Mouse (Mus musculus) lung, embryonic 15.5 days (tissue): ENCODE measurements around the gene Gipc2. TPM values are rescaled to one million over a fixed set of nuclear protein-coding genes. Genes with fewer than 3 reads are reported as not detected.

Source experiments
- ATAC-seq: fragments of 200-750 bp; cut with Nextera tagmentation; 2 replicates; pipeline ENCODE4 v1.8.0; 2017; ENCODE audit warnings: moderate number of reproducible peaks, borderline replicate concordance; ENCODE audit not compliant: low FRiP score, low TSS enrichment; ENCODE audit errors: extremely low read depth
- H3K27ac ChIP-seq: fragments of 300-500 bp; sonication (generic); 2 replicates; pipeline ENCODE4 v1.5.1; 2015; ENCODE audit warnings: moderate library complexity, mild to moderate bottlenecking, inconsistent platforms
- H3K27me3 ChIP-seq: fragments of 300-500 bp; sonication (generic); 2 replicates; pipeline ENCODE4 v1.6.1; 2015; ENCODE audit warnings: inconsistent platforms
- H3K36me3 ChIP-seq: fragments of 300-500 bp; sonication (generic); 2 replicates; pipeline ENCODE4 v1.6.1; 2015; ENCODE audit warnings: inconsistent platforms
- H3K4me1 ChIP-seq: fragments of 300-500 bp; sonication (generic); 2 replicates; pipeline ENCODE4 v1.6.1; 2015; ENCODE audit warnings: inconsistent platforms
- H3K4me2 ChIP-seq: fragments of 300-500 bp; sonication (generic); 2 replicates; pipeline ENCODE4 v1.6.1; 2015; ENCODE audit warnings: inconsistent platforms, mild to moderate bottlenecking, moderate library complexity
- H3K4me3 ChIP-seq: fragments of 300-500 bp; sonication (generic); 2 replicates; pipeline ENCODE4 v1.5.1; 2015; ENCODE audit warnings: mild to moderate bottlenecking, inconsistent platforms
- H3K9ac ChIP-seq: fragments of 300-500 bp; sonication (generic); 2 replicates; pipeline ENCODE4 v1.6.1; 2015; ENCODE audit warnings: inconsistent platforms
- H3K9me3 ChIP-seq: fragments of 300-500 bp; sonication (generic); 2 replicates; pipeline ENCODE4 v1.6.1; 2016; ENCODE audit warnings: inconsistent platforms
- WGBS: fragments of 180-500 bp; shearing (Covaris S2); methylation state at CpG from one replicate; pipeline ENCODE4 v1.1.7; 2015; 5-methylcytosine and 5-hydroxymethylcytosine counted together
- polyA plus RNA-seq: library from polyadenylated mRNA; unstranded; fragments of >200 nt; fragmentation: Nextera tagmentation; extraction: Ambion mirVana; gene quantifications from 2 replicates; pipeline ENCODE4 v1.2.1, GENCODE M21; 2015

The Gipc2 gene
- polyA plus RNA-seq, 1 experiment from 2014 or later, result 10.0 TPM

DNA sequence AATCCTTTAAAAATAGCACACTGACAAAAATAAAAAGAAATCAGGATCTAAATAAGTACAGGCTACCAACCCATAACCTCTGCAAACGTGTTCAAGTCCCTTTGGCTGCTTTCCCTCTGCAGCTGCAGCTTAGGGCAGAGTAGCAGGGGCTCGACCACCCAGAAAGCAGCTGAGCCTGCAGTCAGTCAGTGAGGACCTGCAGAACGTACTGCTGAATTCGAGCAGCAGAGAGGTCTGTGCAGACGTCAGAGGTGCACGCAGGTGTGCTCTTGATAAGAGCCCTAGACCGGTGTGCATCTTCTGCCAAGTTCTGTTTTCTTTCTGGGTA lies 56.8 kb downstream of the Gipc2 start:
- no peak for ATAC-seq
- Histone ChIP-seq H3K9me3 (no peaks in the 10 kb centered on the region), H3K27me3 (peaks cover 14% of the 10 kb centered on the region; the same call in 1 of the 2 replicates), H3K9ac (no peak overlapping the region), H3K4me2 (no peak overlapping the region), H3K27ac (no peak overlapping the region), H3K36me3 (no peaks in the 10 kb centered on the region), H3K4me1 (peaks cover 42% of the 10 kb centered on the region), H3K4me3 (no peak overlapping the region)
- 37% methylated on average over 7 of the region's 7 CpGs for WGBS

DNA sequence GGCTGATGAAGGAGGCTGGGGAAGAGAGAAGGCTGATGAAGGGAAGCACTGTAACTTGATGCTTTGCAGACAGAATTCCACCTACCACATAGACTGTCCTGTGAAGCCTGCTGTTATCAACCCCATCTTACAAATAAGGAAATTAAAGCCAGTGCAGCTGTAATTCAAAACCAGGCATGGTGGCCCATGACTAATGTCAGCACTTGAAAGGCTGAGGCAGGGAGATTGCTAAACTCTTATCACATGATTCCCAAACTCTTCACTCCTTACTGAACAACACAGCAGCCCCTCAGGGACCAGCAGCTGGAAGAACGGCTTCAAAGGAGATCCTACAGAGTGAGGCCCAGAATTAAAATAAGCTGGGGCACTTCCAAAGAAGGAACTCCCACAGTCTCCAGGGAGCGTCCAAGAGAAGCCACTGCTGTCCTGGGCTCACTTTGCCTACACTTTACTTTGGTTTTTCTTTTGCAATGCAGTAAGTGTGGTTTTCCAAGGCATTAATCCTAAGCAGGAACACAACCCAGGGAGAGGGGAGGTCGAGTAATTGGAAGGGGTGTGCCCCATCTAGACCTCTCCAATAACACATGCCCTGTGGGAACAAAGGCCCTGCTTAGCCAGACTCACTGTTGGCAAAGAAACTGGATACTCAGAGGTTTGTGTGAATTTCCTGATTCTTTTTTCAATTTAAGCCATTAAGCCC lies 57.3 kb downstream of the Gipc2 start:
- ATAC-seq, result no peak
- Histone ChIP-seq H3K36me3 (no peaks in the 10 kb centered on the region), H3K27me3 (peaks cover 14% of the 10 kb centered on the region; the same call in 1 of the 2 replicates), H3K9me3 (no peaks in the 10 kb centered on the region), H3K4me3 (no peak overlapping the region), H3K9ac (no peak overlapping the region), H3K27ac (no peak overlapping the region), H3K4me1 (peaks cover 41% of the 10 kb centered on the region), H3K4me2 (no peak overlapping the region)
- 31% methylated on average over 3 of the region's 3 CpGs for WGBS

DNA sequence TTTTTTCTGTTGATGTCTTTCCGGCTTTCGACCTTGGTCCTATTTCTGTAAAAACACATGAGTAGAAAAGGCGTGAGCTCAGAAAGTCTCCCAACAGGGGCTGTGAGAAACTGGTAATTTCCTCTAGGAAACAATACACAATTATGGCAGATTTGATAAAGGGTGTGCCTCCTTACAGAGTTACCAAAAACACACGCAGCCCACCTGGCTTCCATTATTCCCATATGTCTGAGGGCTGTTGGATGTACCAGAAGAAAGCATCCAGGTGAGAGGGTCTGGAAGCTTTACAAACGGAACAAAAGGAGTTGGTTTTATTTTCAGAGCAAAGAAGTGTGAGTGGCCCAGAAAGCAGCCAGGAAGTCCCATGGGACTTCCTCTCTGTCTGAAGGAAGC lies 58.0 kb downstream of the Gipc2 start:
- H3K9me3 ChIP-seq, result no peaks in the 10 kb centered on the region
- no peak overlapping the region for H3K4me3 ChIP-seq
- H3K4me2 ChIP-seq, result peak overlapping the region; percentile 75
- H3K36me3 ChIP-seq, result no peaks in the 10 kb centered on the region
- peaks cover 14% of the 10 kb centered on the region; the same call in 1 of the 2 replicates for H3K27me3 ChIP-seq
- H3K9ac ChIP-seq, result no peak overlapping the region
- WGBS, result 41% methylated on average over 5 of the region's 5 CpGs
- no peak overlapping the region for H3K27ac ChIP-seq
- peaks cover 41% of the 10 kb centered on the region for H3K4me1 ChIP-seq
- ATAC-seq, result no peak

DNA sequence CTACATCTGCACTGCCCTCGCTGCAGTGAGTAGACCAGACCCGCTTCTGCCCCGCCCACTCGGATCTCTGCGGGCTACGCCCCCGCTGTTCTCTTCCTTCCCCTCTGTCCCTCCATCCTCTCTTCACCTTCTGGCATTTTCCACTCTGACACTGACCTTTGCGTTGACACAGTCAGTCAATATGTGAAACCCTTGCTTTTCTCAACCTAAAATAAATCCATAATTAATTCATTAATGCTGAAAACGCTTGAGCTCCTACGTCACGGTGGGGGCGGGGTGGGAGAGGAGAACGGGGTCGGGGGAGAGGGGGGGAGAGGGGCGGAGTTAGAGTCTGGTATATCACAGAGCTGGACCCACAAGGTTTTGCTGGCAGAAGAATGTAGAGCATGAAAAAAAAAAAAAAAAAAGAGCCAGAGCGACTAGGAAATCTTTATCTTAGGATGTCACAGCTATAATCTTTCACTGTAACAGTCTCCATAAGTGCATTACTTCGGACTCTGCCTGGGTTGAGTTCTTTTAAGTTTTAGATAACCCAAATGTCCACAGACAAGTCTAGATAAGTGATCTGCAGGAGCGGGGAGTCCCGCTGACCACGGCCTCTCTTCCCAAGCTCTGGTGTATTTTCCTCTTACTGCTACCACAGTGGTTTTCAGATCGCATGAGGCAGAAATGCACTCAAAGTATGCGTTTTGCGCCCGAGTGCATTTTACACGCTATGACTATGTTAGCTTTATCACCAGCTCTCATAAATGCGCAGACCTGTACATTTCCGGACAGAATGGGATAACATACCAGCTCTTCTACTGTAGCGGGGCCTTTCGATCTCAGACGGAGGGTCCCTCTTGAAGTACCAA lies 58.7 kb downstream of the Gipc2 start:
- Histone ChIP-seq H3K27me3 (peaks cover 14% of the 10 kb centered on the region; the same call in 1 of the 2 replicates), H3K9ac (peak overlapping the region; percentile 3; the same call in 1 of the 2 replicates), H3K27ac (no peak overlapping the region), H3K4me3 (peak overlapping the region; percentile 31), H3K4me1 (peaks cover 41% of the 10 kb centered on the region), H3K36me3 (no peaks in the 10 kb centered on the region), H3K4me2 (peak overlapping the region; percentile 75), H3K9me3 (no peaks in the 10 kb centered on the region)
- ATAC-seq, result peak; percentile 44
- WGBS, result 14% methylated on average over 30 of the region's 30 CpGs

DNA sequence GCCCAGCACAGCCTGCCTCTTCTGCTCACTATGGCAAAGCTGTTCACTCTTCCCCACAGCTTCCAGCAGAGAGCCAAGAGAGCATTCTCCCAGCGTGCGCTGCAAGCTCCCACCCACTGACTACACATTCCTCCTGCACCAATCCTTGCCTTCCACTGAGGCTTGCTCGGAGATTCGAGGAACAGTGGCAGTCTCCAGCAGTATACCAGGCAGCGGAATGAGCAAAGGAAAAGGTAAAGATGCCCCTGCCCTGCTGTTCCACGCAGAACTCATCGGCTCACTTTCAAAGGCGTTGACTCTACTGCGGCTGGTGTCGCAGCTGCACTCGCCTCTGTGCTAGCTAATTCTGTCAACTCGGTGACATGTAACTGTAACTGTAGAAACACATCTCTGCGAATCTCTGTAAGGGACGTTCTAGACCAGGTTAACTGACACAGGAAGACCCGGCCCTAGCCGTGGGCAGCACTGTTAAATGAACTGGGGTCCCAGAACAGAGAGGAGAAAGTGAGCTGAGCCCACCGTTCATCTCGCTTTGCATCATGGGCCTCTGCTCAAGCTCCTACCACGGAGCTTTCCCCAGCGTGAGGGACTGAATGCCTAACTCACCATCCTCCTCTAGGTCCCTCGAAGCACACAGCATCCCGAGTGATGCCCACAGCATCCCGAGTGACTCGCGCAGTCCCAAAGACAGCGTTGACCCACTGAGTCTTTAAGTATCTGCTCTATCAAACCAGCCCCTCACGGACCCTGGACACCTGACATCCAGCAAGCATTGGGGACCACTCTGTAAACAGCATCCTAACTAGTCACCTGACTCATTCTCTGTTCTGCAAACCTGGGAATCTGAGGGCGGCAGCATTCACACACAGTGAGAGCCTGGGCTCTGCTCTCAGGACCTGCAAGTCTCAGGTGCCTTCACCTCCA lies 59.5 kb downstream of the Gipc2 start:
- Histone ChIP-seq H3K4me3 (peak overlapping the region; percentile 31), H3K36me3 (no peaks in the 10 kb centered on the region), H3K9me3 (no peaks in the 10 kb centered on the region), H3K27ac (no peak overlapping the region), H3K27me3 (peaks cover 14% of the 10 kb centered on the region; the same call in 1 of the 2 replicates), H3K4me1 (peaks cover 41% of the 10 kb centered on the region), H3K9ac (peak overlapping the region; percentile 3; the same call in 1 of the 2 replicates), H3K4me2 (peak overlapping the region; percentile 75)
- ATAC-seq, result peak; percentile 12
- 4% methylated on average over 28 of the region's 28 CpGs for WGBS

DNA sequence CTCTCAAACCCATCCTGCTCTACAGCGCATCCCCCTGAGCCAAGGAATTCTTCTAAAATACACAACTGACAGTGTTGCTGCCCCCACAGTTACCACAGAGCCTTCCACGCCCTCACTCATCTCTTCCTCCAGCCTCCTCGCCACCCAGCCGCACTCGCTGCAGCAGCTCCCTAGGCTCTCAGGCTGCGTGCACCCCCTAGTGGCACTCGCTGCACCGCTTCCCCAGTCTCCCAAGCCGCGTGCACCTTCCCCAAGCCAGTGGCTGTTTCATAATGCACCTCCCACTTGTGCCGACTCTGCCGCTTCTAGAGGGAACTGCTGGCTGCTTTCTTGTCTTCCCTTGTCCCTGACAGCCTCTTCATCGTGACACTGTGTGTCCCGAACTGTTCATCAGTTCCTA lies 60.7 kb downstream of the Gipc2 start:
- Histone ChIP-seq H3K9ac (0 out of 2 replicates have a peak overlapping the region, but pooled peaks have one; percentile 6), H3K4me3 (peak overlapping the region; percentile 13; the same call in 1 of the 2 replicates), H3K27me3 (peaks cover 14% of the 10 kb centered on the region; the same call in 1 of the 2 replicates), H3K4me1 (peaks cover 37% of the 10 kb centered on the region), H3K36me3 (no peaks in the 10 kb centered on the region), H3K9me3 (no peaks in the 10 kb centered on the region), H3K27ac (no peak overlapping the region), H3K4me2 (peak overlapping the region; percentile 48)
- peak; percentile 46; the same call in 1 of the 2 replicates for ATAC-seq
- WGBS, result 4% methylated on average over 14 of the region's 14 CpGs

DNA sequence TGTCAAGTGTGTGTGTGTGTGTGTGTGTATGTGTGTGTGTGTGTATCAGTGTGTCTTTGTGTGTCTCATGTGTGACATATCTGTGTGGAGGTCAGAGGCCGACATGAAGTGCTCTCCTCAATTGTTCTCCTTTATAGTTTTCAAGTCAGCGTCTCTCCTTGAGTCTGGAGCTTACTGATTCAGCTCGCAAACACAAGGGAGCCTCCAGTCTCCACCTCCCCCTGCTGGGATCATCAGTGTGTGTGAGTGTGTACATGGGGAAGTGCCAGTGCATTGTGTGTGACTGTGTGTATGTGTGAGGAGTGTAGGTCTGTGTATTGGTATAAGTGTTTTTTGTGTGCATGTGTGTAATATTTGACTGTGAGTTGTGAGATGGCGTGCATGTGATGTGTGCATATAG lies 62.6 kb downstream of the Gipc2 start:
- Histone ChIP-seq H3K27me3 (peaks cover 14% of the 10 kb centered on the region; the same call in 1 of the 2 replicates), H3K4me2 (no peak overlapping the region), H3K27ac (no peak overlapping the region), H3K9me3 (no peaks in the 10 kb centered on the region), H3K4me1 (peaks cover 32% of the 10 kb centered on the region), H3K9ac (no peak overlapping the region), H3K4me3 (no peak overlapping the region), H3K36me3 (no peaks in the 10 kb centered on the region)
- no peak for ATAC-seq
- WGBS, result 92% methylated on average over 4 of the region's 4 CpGs

DNA sequence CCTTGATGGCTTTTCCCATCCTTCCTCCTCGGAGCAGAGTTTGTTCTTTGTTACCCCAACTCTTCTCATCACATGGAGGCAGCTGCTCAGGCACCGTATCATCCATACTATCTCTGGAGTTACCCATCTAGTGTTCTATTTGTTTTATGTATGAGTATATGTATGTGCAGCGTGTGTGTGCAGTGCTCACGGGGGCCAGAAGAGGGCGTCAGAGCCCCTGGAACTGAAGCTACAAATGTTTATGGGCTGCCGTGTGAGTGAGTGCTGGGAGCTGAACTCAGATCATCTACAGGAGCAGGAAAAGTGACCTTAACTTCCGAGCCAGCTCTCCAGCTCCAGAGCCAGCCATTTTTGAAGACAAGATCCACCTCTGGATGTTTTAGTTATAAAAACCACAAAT lies 64.6 kb downstream of the Gipc2 start:
- H3K4me2 ChIP-seq, result no peak overlapping the region
- ATAC-seq, result no peak
- 0 out of 2 replicates have a peak, but pooled peaks cover 8% of the 10 kb centered on the region for H3K27me3 ChIP-seq
- no peak overlapping the region for H3K9ac ChIP-seq
- no peak overlapping the region for H3K4me3 ChIP-seq
- no peaks in the 10 kb centered on the region for H3K36me3 ChIP-seq
- peaks cover 15% of the 10 kb centered on the region for H3K4me1 ChIP-seq
- no peaks in the 10 kb centered on the region for H3K9me3 ChIP-seq
- 89% methylated on average over 7 of the region's 7 CpGs for WGBS
- H3K27ac ChIP-seq, result no peak overlapping the region

DNA sequence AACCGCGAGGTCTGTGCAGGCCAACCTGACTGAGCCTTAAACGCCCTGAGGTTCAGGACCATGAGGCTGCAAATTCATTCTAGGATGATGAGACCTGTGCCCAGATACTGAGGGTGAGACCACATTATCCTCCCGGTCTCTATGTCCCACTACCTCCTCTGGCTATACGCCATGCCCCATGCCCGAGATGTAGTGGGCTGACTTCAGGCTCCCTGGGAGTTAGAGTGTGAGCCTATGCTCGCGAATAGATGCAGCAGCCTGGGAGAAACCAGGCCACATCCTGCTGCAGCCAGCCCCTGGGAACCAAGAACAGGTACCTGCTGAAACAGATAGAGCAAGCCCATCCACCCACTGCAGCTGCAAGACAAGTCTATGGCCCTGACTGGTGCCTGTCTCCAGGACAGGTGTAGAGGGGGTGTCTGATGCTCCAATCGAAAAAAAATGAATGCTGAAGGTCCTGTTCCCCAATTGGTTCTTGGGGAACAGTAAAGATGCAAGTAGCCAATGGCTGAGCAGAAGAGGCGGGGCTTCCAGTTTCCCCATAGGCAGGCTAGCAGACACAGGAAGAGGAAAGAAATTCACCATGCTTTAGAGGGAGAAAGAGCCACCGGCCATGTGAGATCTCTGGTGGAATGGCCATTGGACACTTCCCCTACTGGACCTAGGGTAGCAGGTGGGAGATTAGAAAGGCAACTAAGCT lies 65.8 kb downstream of the Gipc2 start:
- H3K4me1 ChIP-seq, result peaks cover 4% of the 10 kb centered on the region; the same call in 1 of the 2 replicates
- no peaks in the 10 kb centered on the region for H3K36me3 ChIP-seq
- H3K4me3 ChIP-seq, result no peak overlapping the region
- WGBS, result 45% methylated on average over 11 of the region's 11 CpGs
- no peaks in the 10 kb centered on the region for H3K9me3 ChIP-seq
- H3K27me3 ChIP-seq, result no peaks in the 10 kb centered on the region
- H3K27ac ChIP-seq, result no peak overlapping the region
- H3K9ac ChIP-seq, result no peak overlapping the region
- ATAC-seq, result no peak
- H3K4me2 ChIP-seq, result no peak overlapping the region

DNA sequence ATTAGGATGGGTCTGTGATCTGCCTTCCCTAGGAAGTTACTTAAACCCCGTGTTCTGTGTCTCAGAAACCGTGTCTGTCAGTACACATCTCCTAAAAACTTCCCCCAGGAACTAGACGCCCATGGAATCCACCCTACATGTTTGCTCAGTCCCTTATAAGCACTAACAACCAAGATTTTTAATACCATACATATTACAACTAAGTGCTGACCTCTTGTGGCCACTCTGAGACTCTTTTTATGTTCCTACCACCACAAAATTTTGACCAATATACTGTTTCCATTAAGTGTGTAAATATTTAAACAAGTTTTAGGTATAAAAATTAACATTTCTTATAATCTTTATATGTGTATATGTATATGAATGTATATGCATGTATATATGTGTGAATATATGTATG lies 71.0 kb downstream of the Gipc2 start:
- Histone ChIP-seq H3K4me2 (no peak overlapping the region), H3K4me1 (0 out of 2 replicates have a peak, but pooled peaks cover 4% of the 10 kb centered on the region), H3K27me3 (no peaks in the 10 kb centered on the region), H3K27ac (no peak overlapping the region), H3K4me3 (no peak overlapping the region), H3K9ac (no peak overlapping the region), H3K9me3 (no peaks in the 10 kb centered on the region), H3K36me3 (no peaks in the 10 kb centered on the region)
- 6% methylated on average over 3 of the region's 3 CpGs for WGBS
- no peak for ATAC-seq
